Mouse (Mus musculus) adrenal gland, postnatal 4 days (tissue): ENCODE data around the gene Gbp7. TPM values are rescaled to one million over a fixed set of nuclear protein-coding genes. Genes with fewer than 3 reads are reported as not detected.
"Not testable (repeated sequence)": the region's sequence is repeated elsewhere in the genome, so short reads cannot be mapped to it uniquely, and the experiment has no call there.

Experiments
- DNase-seq, 2 experiments: peaks; one replicate each; pipeline ENCODE4 v3.0.0; 2021 to 2022; ENCODE audit warnings: low spot score in 2 of 2, mixed read lengths in 2 of 2
- total RNA-seq, 2 experiments: library from RNA; stranded (reverse); gene quantifications; 2 replicates each; pipeline ENCODE4 v1.2.3; 2021

The Gbp7 gene
- total RNA-seq, 2 experiments from 2014 or later: 11.0 to 13.1 TPM

- peak; percentile 63 to 77 for DNase-seq
Measured at GRCm38 (mm10) chr3:142560296-142560948, 30.3 kb downstream of the Gbp7 start.

- no peak for DNase-seq
Measured at GRCm38 (mm10) chr3:142561045-142561646, 31.0 kb downstream of the Gbp7 start.

GRCm38 (mm10) chr3:142561666-142562065, 31.5 kb downstream of the Gbp7 start:
- DNase-seq: no peak

GRCm38 (mm10) chr3:142567490-142567889, 37.3 kb downstream of the Gbp7 start:
- not testable (repeated sequence) for DNase-seq

- DNase-seq: no peak
Measured at GRCm38 (mm10) chr3:142570738-142571137, 40.6 kb downstream of the Gbp7 start.

GRCm38 (mm10) chr3:142577108-142577507, 47.0 kb downstream of the Gbp7 start:
- DNase-seq: no peak

- DNase-seq: no peak
Measured at GRCm38 (mm10) chr3:142578342-142578741, 48.2 kb downstream of the Gbp7 start.

GRCm38 (mm10) chr3:142583067-142583466, 52.9 kb downstream of the Gbp7 start:
- no peak for DNase-seq

- DNase-seq: no peak
Measured at GRCm38 (mm10) chr3:142587386-142587785, 57.2 kb downstream of the Gbp7 start.

GRCm38 (mm10) chr3:142588888-142589287, 58.7 kb downstream of the Gbp7 start:
- no peak for DNase-seq

GRCm38 (mm10) chr3:142590431-142591067, 60.4 kb downstream of the Gbp7 start:
- DNase-seq: no peak

- DNase-seq: no peak
Measured at GRCm38 (mm10) chr3:142594547-142594946, 64.4 kb downstream of the Gbp7 start, which contains the start of gene Gbp2b. Gene Gbp2b, plus strand, starts transcription at chr3:142594847.

- no peak for DNase-seq
Measured at GRCm38 (mm10) chr3:142597923-142598322, 67.8 kb downstream of the Gbp7 start.

Other genes with a start within 250 kb of the Gbp7 start
- gene Pdlim5, start 134.6 kb upstream of the Gbp7 start, total RNA-seq: 10 to 100 TPM; 53.5 to 57.7 TPM
- 1 to 10 TPM; 1.9 to 2.5 TPM for gene Gbp5, start 36.4 kb upstream of the Gbp7 start, total RNA-seq
- gene Gbp3, start 29.7 kb downstream of the Gbp7 start, total RNA-seq: 1 to 10 TPM; 6.7 to 7.8 TPM
- under 1 TPM; 0.22 to 0.28 TPM for gene Gbp2b, start 64.5 kb downstream of the Gbp7 start, total RNA-seq
- 10 to 100 TPM; 11.5 to 12.4 TPM for gene Gbp2, start 90.3 kb downstream of the Gbp7 start, total RNA-seq
- gene Kyat3, start 170.7 kb downstream of the Gbp7 start, total RNA-seq: 10 to 100 TPM; 12.8 to 38.7 TPM
- 10 to 100 TPM; 63.9 to 69.3 TPM for gene Gtf2b, start 234.7 kb downstream of the Gbp7 start, total RNA-seq